Mouse (Mus musculus) ES-E14 (cell line): ENCODE results near the gene Fam110a. TPM values are rescaled to one million over a fixed set of nuclear protein-coding genes. Genes with fewer than 3 reads are reported as not detected.

Experiments used
- DNase-seq: peaks from one replicate; pipeline ENCODE4 v3.0.0-alpha.2; 2013; ENCODE audit warnings: low read depth, low spot score
- H3K27ac ChIP-seq: 2 replicates; pipeline ENCODE4 v1.5.1; 2012; ENCODE audit warnings: low read depth, mild to moderate bottlenecking, low read length, moderate library complexity, mixed read lengths; ENCODE audit not compliant: poor library complexity, insufficient read depth, severe bottlenecking
- H3K36me3 ChIP-seq: 2 replicates; pipeline ENCODE4 v1.6.1; 2012; ENCODE audit warnings: mild to moderate bottlenecking, low read length, moderate library complexity, mixed read lengths; ENCODE audit not compliant: control insufficient read depth, poor library complexity, insufficient read depth, severe bottlenecking
- H3K4me1 ChIP-seq, 2 experiments: fragments of 150-350 bp in 1 of 2; sonication (generic) in 1 of 2; 2 replicates each; pipeline ENCODE4 v1.6.1; 2012; ENCODE audit warnings: low read length in 2 of 2, mild to moderate bottlenecking in 1 of 2, mixed read lengths in 1 of 2; ENCODE audit not compliant: control insufficient read depth in 2 of 2, insufficient read depth in 2 of 2, poor library complexity in 1 of 2
- H3K4me3 ChIP-seq, 2 experiments: fragments of 150-350 bp in 1 of 2; sonication (generic) in 1 of 2; 2 replicates each; pipeline ENCODE4 v1.5.1; 2012; ENCODE audit warnings: low read length in 2 of 2, low read depth in 1 of 2, mild to moderate bottlenecking in 1 of 2, mixed read lengths in 1 of 2; ENCODE audit not compliant: insufficient read depth in 1 of 2, poor library complexity in 1 of 2, severe bottlenecking in 1 of 2
- H3K9ac ChIP-seq: 2 replicates; pipeline ENCODE4 v1.6.1; 2012; ENCODE audit warnings: low read depth, mild to moderate bottlenecking, low read length, mixed read lengths; ENCODE audit not compliant: poor library complexity, insufficient read depth, severe bottlenecking
- H3K9me3 ChIP-seq: fragments of 150-350 bp; sonication (generic); 2 replicates; pipeline ENCODE4 v1.6.1; 2012; ENCODE audit warnings: low read depth, mild to moderate bottlenecking, low read length; ENCODE audit not compliant: control insufficient read depth, insufficient read depth
- CHD2 ChIP-seq: IDR thresholded peaks from 2 replicates; pipeline ENCODE4 v1.6.1; 2014; ENCODE audit warnings: mild to moderate bottlenecking, low read depth, low read length, inconsistent platforms
- HCFC1 ChIP-seq: IDR thresholded peaks from 2 replicates; pipeline ENCODE4 v1.6.1; 2012; ENCODE audit warnings: low read length, inconsistent platforms, borderline replicate concordance; ENCODE audit not compliant: insufficient read depth
- MAFK ChIP-seq: IDR thresholded peaks from 2 replicates; pipeline ENCODE4 v1.6.1; 2014; ENCODE audit warnings: mild to moderate bottlenecking, low read depth, low read length, inconsistent platforms; ENCODE audit not compliant: insufficient read depth
- ZC3H11A ChIP-seq: IDR thresholded peaks from 2 replicates; pipeline ENCODE4 v1.6.1; 2012; ENCODE audit warnings: low read depth, mild to moderate bottlenecking, inconsistent platforms, low read length, borderline replicate concordance
- ZNF384 ChIP-seq: IDR thresholded peaks from 2 replicates; pipeline ENCODE4 v1.6.1; 2012; ENCODE audit warnings: low read depth, low read length, inconsistent platforms
- in situ Hi-C, 2 experiments: fragments of 600-800 bp; cut with MboI; formaldehyde crosslinking; loops; one replicate each; pipeline ENCODE4 v1.15.1; 2025; ENCODE audit warnings: low sequenced_read_pairs in 2 of 2, inconsistent platforms in 1 of 2; ENCODE audit not compliant: unreplicated experiment in 2 of 2
- total RNA-seq: library from RNA; depleted of rRNA; stranded (reverse); fragments of 300-350 nt; gene quantifications from 2 replicates; pipeline ENCODE4 v1.2.3, GENCODE M21; 2012

The Fam110a gene
- total RNA-seq, 1 experiment, result 5.8 TPM

GRCm38 (mm10) chr2:151967792-151968191, 12.2 kb downstream of the Fam110a start:
- no peak for TF ChIP-seq MAFK
- no peak for TF ChIP-seq HCFC1
- peaks cover 16% of the 10 kb centered on the region for H3K36me3 ChIP-seq
- no peak overlapping the region for H3K27ac ChIP-seq
- H3K4me3 ChIP-seq, result no peak overlapping the region
- no peak overlapping the region for H3K9ac ChIP-seq
- peaks cover 3 to 31% of the 10 kb centered on the region in 2 experiments; a peak in 3 of 4 replicates for H3K4me1 ChIP-seq
- no peak for DNase-seq
- no peaks in the 10 kb centered on the region for H3K9me3 ChIP-seq
- in situ Hi-C loops, result no loop called here

GRCm38 (mm10) chr2:151967176-151967750, 12.8 kb downstream of the Fam110a start:
- TF ChIP-seq ZNF384, result no peak
- Histone ChIP-seq H3K4me3 (no peak overlapping the region), H3K4me1 (peaks cover 3 to 32% of the 10 kb centered on the region in 2 experiments; a peak in 2 of 4 replicates), H3K9me3 (no peaks in the 10 kb centered on the region), H3K27ac (no peak overlapping the region), H3K9ac (no peak overlapping the region), H3K36me3 (peaks cover 16% of the 10 kb centered on the region)
- in situ Hi-C loops, result no loop called here
- no peak for DNase-seq

GRCm38 (mm10) chr2:151964052-151964451, 16.0 kb downstream of the Fam110a start:
- Histone ChIP-seq H3K4me3 (no peak overlapping the region), H3K9me3 (no peaks in the 10 kb centered on the region), H3K27ac (no peak overlapping the region), H3K36me3 (peaks cover 3% of the 10 kb centered on the region; the same call in 1 of the 2 replicates), H3K9ac (no peak overlapping the region), H3K4me1 (peaks cover 0 to 25% of the 10 kb centered on the region in 2 experiments; a peak in 2 of 4 replicates)
- no peak for DNase-seq
- in situ Hi-C loops, result no loop called here
- TF ChIP-seq HCFC1, result no peak
- TF ChIP-seq MAFK, result no peak
- no peak for TF ChIP-seq ZC3H11A
- no peak for TF ChIP-seq CHD2

- Histone ChIP-seq H3K36me3 (no peaks in the 10 kb centered on the region), H3K4me1 (peaks cover 0 to 25% of the 10 kb centered on the region in 2 experiments; a peak in 2 of 4 replicates), H3K9ac (no peak overlapping the region), H3K4me3 (no peak overlapping the region), H3K9me3 (no peaks in the 10 kb centered on the region), H3K27ac (no peak overlapping the region)
- in situ Hi-C loops, result no loop called here
- TF ChIP-seq CHD2 (no peak), MAFK (no peak), ZC3H11A (no peak), HCFC1 (no peak), ZNF384 (no peak)
- no peak for DNase-seq
Measured at GRCm38 (mm10) chr2:151963319-151963718, 16.7 kb downstream of the Fam110a start.

- H3K4me1 ChIP-seq, result peaks cover 0 to 25% of the 10 kb centered on the region in 2 experiments; a peak in 2 of 4 replicates
- no peak for DNase-seq
- no peaks in the 10 kb centered on the region for H3K36me3 ChIP-seq
- no peak overlapping the region for H3K9ac ChIP-seq
- H3K9me3 ChIP-seq, result no peaks in the 10 kb centered on the region
- in situ Hi-C loops, result no loop called here
- H3K4me3 ChIP-seq, result no peak overlapping the region
- no peak overlapping the region for H3K27ac ChIP-seq
- TF ChIP-seq ZC3H11A (no peak), CHD2 (no peak), ZNF384 (no peak), MAFK (no peak), HCFC1 (no peak)
Measured at GRCm38 (mm10) chr2:151962474-151962873, 17.5 kb downstream of the Fam110a start.
